22 mouse cellular contexts compared by ENCODE assay signal in the genomic region with DNA sequence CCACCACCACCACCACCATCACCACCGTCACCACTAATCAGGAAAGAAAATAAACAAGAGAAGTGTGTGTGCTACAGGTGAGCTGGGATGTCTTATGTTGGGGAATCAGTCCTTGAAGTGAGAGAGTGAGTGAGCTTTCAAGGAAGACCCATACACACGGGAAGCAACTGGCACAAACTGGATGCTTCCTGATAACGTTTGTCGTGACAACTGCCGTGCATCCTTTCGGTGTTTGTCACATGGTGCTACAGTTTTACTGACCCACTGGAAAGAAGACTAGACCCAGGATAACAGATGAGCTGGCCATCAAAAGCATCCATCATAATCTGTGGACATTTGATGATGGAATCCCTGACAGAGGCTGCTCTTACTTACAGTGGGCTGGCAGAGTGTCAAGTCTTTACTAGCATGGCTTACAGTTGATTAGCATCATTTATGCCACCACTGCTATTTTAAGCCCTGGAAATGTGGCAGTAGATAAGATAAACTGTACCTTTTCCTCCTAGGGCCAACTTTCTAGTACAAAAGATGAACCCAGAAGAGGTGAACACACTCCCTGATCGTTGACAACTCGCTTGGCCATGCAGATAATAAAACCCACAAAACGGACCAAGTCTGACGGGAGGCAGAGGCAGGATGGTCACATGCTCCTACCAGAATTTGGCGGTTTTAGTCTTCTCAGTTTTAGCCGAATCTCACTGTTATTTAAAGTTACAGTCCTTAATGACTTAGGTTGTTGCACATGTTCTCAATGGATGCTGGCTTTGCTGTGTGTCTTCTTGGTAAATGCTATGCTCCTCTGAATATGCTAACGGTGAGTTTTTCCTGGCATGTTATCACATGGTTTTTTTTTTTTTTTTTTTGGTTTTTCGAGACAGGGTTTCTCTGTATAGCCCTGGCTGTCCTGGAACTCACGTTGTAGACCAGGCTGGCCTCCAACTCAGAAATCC. TPM values are rescaled to one million over a fixed set of nuclear protein-coding genes. Genes with fewer than 3 reads are reported as not detected.
DNase-seq lines count a peak whose midpoint lies in the region; ATAC-seq and TF ChIP-seq lines count a peak whose summit lies in the region.
"Had no signal": no experiment of that assay in that cellular context is flagged by ENCODE, and none has a peak within 500 bp of the region (broad histone marks: within the 10 kb centered on the region; RNA-seq: fewer than 3 reads in every experiment).

No protein-coding gene starts in this region.

- no peak for DNase-seq in ES-E14 (ENCODE audit: low read depth, low spot score)
- peak; percentile 50 for DNase-seq in R1 (ENCODE audit: low read depth, low spot score)
- DNase-seq in kidney, postnatal 36 days, result no peak
- no peak for DNase-seq in embryo, embryonic 9.5 days (ENCODE audit: extremely low spot score)
- DNase-seq in heart, postnatal 10 days, result no peak
- DNase-seq: adrenal gland, postnatal 25 days; cerebellum, adult 18-20 months; cerebellum, postnatal 36 days; gastrocnemius, adult 2 months; kidney, adult 11 months; lung, embryonic 14.5 days; lung, postnatal 36 days; right cerebral cortex, postnatal 25 days had no signal

- 23% methylated on average over 15 of the region's 15 CpGs for WGBS in liver, embryonic 12.5 days (ENCODE audit: insufficient replicate concordance)

- no peaks in the 10 kb centered on the region for H3K27me3 ChIP-seq in liver, embryonic 12.5 days (replicated peaks)
- H3K27me3 ChIP-seq: limb, embryonic 12.5 days had no signal

- H3K4me3 ChIP-seq in ES-E14 (ENCODE audit: insufficient read depth in 1 of 2, low read depth in 1 of 2, low read length in 2 of 2, poor library complexity in 1 of 2, severe bottlenecking in 1 of 2), result peak overlapping the region in 1 of 2 experiments; percentile 25; a peak in 1 of 4 replicates
- H3K4me3 ChIP-seq in liver, embryonic 12.5 days, result no peak overlapping the region
- H3K4me3 ChIP-seq: embryonic facial prominence, embryonic 10.5 days; gastrocnemius, adult 2 months; limb, embryonic 12.5 days; midbrain, embryonic 12.5 days had no signal

- H3K9ac ChIP-seq in ES-E14 (ENCODE audit: insufficient read depth, low read depth, low read length, poor library complexity, severe bottlenecking), result peak overlapping the region; percentile 30; the same call in 1 of the 2 replicates
- peak overlapping the region; percentile 0; the same call in 1 of the 2 replicates for H3K9ac ChIP-seq in liver, embryonic 12.5 days
- H3K9ac ChIP-seq: limb, embryonic 12.5 days; lung, embryonic 14.5 days; midbrain, embryonic 12.5 days had no signal

- H3K4me1 ChIP-seq in ES-E14 (ENCODE audit: control insufficient read depth in 2 of 2, insufficient read depth in 2 of 2, low read length in 2 of 2, poor library complexity in 1 of 2), result peaks cover 9 to 19% of the 10 kb centered on the region in 2 experiments
- peaks cover 35% of the 10 kb centered on the region for H3K4me1 ChIP-seq in liver, embryonic 12.5 days

- in situ Hi-C loops in ES-E14 (cut with MboI; ENCODE audit: low sequenced_read_pairs in 2 of 2, unreplicated experiment in 2 of 2), result no loop called here

- peak overlapping the region; percentile 28 for H3K4me2 ChIP-seq in liver, embryonic 12.5 days
- H3K4me2 ChIP-seq: heart, embryonic 11.5 days; limb, embryonic 12.5 days; lung, embryonic 14.5 days; midbrain, embryonic 12.5 days had no signal

- intact Hi-C loops in heart, postnatal 10 days (cut with DNase I), result no loop called here

- H3K36me3 ChIP-seq in ES-E14 (ENCODE audit: control insufficient read depth, insufficient read depth, low read length, poor library complexity, severe bottlenecking), result peaks cover under 1% of the 10 kb centered on the region; the same call in 1 of the 2 replicates
- peaks cover 2% of the 10 kb centered on the region; the same call in 1 of the 2 replicates for H3K36me3 ChIP-seq in liver, embryonic 12.5 days
- H3K36me3 ChIP-seq: limb, embryonic 12.5 days; midbrain, embryonic 12.5 days had no signal

- no peak for ATAC-seq in liver, embryonic 12.5 days
- peak; percentile 60 for ATAC-seq in megakaryocyte-erythroid progenitor cell, adult 5-6 weeks (replicated peaks; ENCODE audit: low FRiP score, low TSS enrichment, poor library complexity, severe bottlenecking)
- ATAC-seq: hindbrain, embryonic 16.5 days had no signal

- no peaks in the 10 kb centered on the region for H3K9me3 ChIP-seq in ES-E14 (ENCODE audit: control insufficient read depth, insufficient read depth, low read depth, low read length)
- H3K9me3 ChIP-seq in liver, embryonic 12.5 days (replicated peaks), result no peaks in the 10 kb centered on the region
- H3K9me3 ChIP-seq: embryonic facial prominence, embryonic 10.5 days; limb, embryonic 12.5 days; midbrain, embryonic 12.5 days had no signal

- peak overlapping the region; percentile 46; the same call in 1 of the 2 replicates for H3K27ac ChIP-seq in ES-E14 (ENCODE audit: insufficient read depth, low read depth, low read length, poor library complexity, severe bottlenecking)
- no peak overlapping the region for H3K27ac ChIP-seq in liver, embryonic 12.5 days
- H3K27ac ChIP-seq: embryonic facial prominence, embryonic 10.5 days; gastrocnemius, adult 2 months; kidney, postnatal 0 days; limb, embryonic 12.5 days; midbrain, embryonic 12.5 days; stomach, postnatal 0 days had no signal

TF ChIP-seq in ES-E14, 5 proteins besides CTCF, POLR2A, EP300 and RAD21:
- TF ChIP-seq MAFK (IDR thresholded peaks at IDR 0.05; ENCODE audit: insufficient read depth, low read depth, low read length) (no peak), CHD2 (IDR thresholded peaks at IDR 0.05; ENCODE audit: low read depth, low read length) (no peak), ZC3H11A (IDR thresholded peaks at IDR 0.05; ENCODE audit: borderline replicate concordance, low read depth, low read length) (no peak), ZNF384 (IDR thresholded peaks at IDR 0.05; ENCODE audit: low read depth, low read length) (peak; percentile 77; the same call in 1 of the 2 replicates)

RNA-seq across cellular contexts. Expression of a gene that starts 2.8 kb away (rescaled TPM):
- 75.7 and 82.5 TPM in 2 replicates for total RNA-seq in ES-E14 (2012; rRNA removed)
- 17.4 and 17.5 TPM in 2 replicates for polyA plus RNA-seq in liver, embryonic 12.5 days (2016; fragmentation: Nextera tagmentation; extraction: Ambion mirVana)
- 65.0 and 74.2 TPM in 2 replicates for total RNA-seq in megakaryocyte-erythroid progenitor cell, adult 5-6 weeks (2014; fragmentation: Nextera tagmentation)
- 86.4 and 108 TPM in 2 replicates for total RNA-seq in megakaryocyte-erythroid progenitor cell, adult 5-6 weeks (2017)
- 10 to 100 TPM; 28.5 to 29.4 TPM for total RNA-seq in heart, postnatal 10 days (2021)
